Mouse (Mus musculus): ENCODE data around the gene Layn. TPM values are rescaled to one million over a fixed set of nuclear protein-coding genes. Genes with fewer than 3 reads are reported as not detected.

Layn gene
- polyA plus RNA-seq, 1 experiment = 1.1 TPM

GRCm38 (mm10) chr9:51020351-51020750 is 56.5 kb downstream of the Layn start:
- Histone ChIP-seq H3K36me3 (ENCODE audit: control insufficient read depth, insufficient read depth, low read length) (no peaks in the 10 kb centered on the region), H3K4me1 (replicated peaks; ENCODE audit: control insufficient read depth, insufficient read depth, low read length) (peaks cover 3% of the 10 kb centered on the region), H3K4me3 (ENCODE audit: control insufficient read depth, insufficient read depth, low read length) (no peak overlapping the region), H3K27me3 (ENCODE audit: control insufficient read depth, insufficient read depth, low read length) (no peaks in the 10 kb centered on the region), H3K27ac (ENCODE audit: control insufficient read depth, insufficient read depth, low read length) (no peak overlapping the region)
- peak; percentile 6 for DNase-seq
- WGBS = 4% methylated on average over 3 of the region's 3 CpGs
- TF ChIP-seq CTCF (IDR thresholded peaks at IDR 0.05; ENCODE audit: borderline replicate concordance, control insufficient read depth, extremely low read depth, insufficient read depth, low read length, poor library complexity) (no peak), POLR2A (IDR thresholded peaks at IDR 0.05; ENCODE audit: control insufficient read depth, extremely low read depth, insufficient read depth, low read length, poor library complexity) (no peak)

DNA sequence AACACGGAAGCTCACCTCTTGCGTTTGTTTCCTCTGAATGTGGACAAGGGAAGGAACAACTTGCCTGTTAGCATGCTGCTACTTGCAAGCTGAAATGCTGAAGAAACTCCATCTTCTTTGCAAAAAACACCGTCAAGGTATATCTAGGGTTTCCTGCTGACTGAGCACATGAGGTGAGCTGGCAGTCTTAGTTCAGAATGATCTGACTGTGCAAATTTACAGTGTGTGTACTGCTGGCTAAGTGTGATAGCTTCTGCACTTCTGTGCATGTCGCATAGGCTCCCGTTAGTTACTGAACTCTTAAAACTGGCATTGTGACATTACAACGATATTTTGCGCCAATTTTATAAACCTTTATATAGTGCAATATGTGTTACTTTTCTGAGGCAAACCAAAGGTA is 57.2 kb downstream of the Layn start:
- H3K36me3 ChIP-seq (ENCODE audit: control insufficient read depth, insufficient read depth, low read length) = no peaks in the 10 kb centered on the region
- H3K4me3 ChIP-seq (ENCODE audit: control insufficient read depth, insufficient read depth, low read length) = no peak overlapping the region
- 66% methylated on average over 7 of the region's 7 CpGs for WGBS
- no peaks in the 10 kb centered on the region for H3K27me3 ChIP-seq (ENCODE audit: control insufficient read depth, insufficient read depth, low read length)
- no peak for DNase-seq
- no peak overlapping the region for H3K27ac ChIP-seq (ENCODE audit: control insufficient read depth, insufficient read depth, low read length)
- TF ChIP-seq POLR2A (IDR thresholded peaks at IDR 0.05; ENCODE audit: control insufficient read depth, extremely low read depth, insufficient read depth, low read length, poor library complexity) = no peak
- no peak for TF ChIP-seq CTCF (IDR thresholded peaks at IDR 0.05; ENCODE audit: borderline replicate concordance, control insufficient read depth, extremely low read depth, insufficient read depth, low read length, poor library complexity)
- peaks cover 3% of the 10 kb centered on the region for H3K4me1 ChIP-seq (replicated peaks; ENCODE audit: control insufficient read depth, insufficient read depth, low read length)

GRCm38 (mm10) chr9:51015732-51016131 is 61.2 kb downstream of the Layn start:
- WGBS = 72% methylated on average over 4 of the region's 4 CpGs
- Histone ChIP-seq H3K4me1 (replicated peaks; ENCODE audit: control insufficient read depth, insufficient read depth, low read length) (peaks cover 3% of the 10 kb centered on the region), H3K36me3 (ENCODE audit: control insufficient read depth, insufficient read depth, low read length) (no peaks in the 10 kb centered on the region), H3K27ac (ENCODE audit: control insufficient read depth, insufficient read depth, low read length) (no peak overlapping the region), H3K4me3 (ENCODE audit: control insufficient read depth, insufficient read depth, low read length) (no peak overlapping the region), H3K27me3 (ENCODE audit: control insufficient read depth, insufficient read depth, low read length) (no peaks in the 10 kb centered on the region)
- no peak for DNase-seq
- TF ChIP-seq POLR2A (IDR thresholded peaks at IDR 0.05; ENCODE audit: control insufficient read depth, extremely low read depth, insufficient read depth, low read length, poor library complexity) (no peak), CTCF (IDR thresholded peaks at IDR 0.05; ENCODE audit: borderline replicate concordance, control insufficient read depth, extremely low read depth, insufficient read depth, low read length, poor library complexity) (no peak)

GRCm38 (mm10) chr9:51013644-51014043 is 63.2 kb downstream of the Layn start:
- no peak overlapping the region for H3K4me3 ChIP-seq (ENCODE audit: control insufficient read depth, insufficient read depth, low read length)
- TF ChIP-seq CTCF (IDR thresholded peaks at IDR 0.05; ENCODE audit: borderline replicate concordance, control insufficient read depth, extremely low read depth, insufficient read depth, low read length, poor library complexity) (no peak), POLR2A (IDR thresholded peaks at IDR 0.05; ENCODE audit: control insufficient read depth, extremely low read depth, insufficient read depth, low read length, poor library complexity) (no peak)

DNA sequence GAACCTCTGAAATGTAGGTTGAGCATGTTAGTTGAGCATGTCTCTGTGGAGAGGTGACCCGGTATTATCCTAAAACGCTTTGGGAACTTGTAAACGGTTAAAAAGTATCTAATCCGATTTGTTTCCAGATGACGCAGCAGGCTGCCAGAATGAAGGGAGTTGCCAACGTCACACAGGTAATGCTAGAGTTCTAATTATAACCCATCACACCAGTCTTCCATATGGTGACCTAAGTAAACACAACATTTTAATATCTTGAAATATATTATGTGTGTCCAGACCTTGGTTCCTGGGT is 67.3 kb downstream of the Layn start:
- H3K36me3 ChIP-seq (ENCODE audit: control insufficient read depth, insufficient read depth, low read length) = no peaks in the 10 kb centered on the region
- WGBS = 25% methylated on average over 6 of the region's 6 CpGs

More at GRCm38 (mm10) chr9:51013644-51014043, 63.2 kb downstream of the Layn start:
- 98% methylated on average over 1 of the region's 1 CpGs for WGBS
- Histone ChIP-seq H3K4me1 (replicated peaks; ENCODE audit: control insufficient read depth, insufficient read depth, low read length) (no peaks in the 10 kb centered on the region), H3K27me3 (ENCODE audit: control insufficient read depth, insufficient read depth, low read length) (no peaks in the 10 kb centered on the region), H3K36me3 (ENCODE audit: control insufficient read depth, insufficient read depth, low read length) (no peaks in the 10 kb centered on the region), H3K27ac (ENCODE audit: control insufficient read depth, insufficient read depth, low read length) (no peak overlapping the region)
- no peak for DNase-seq

GRCm38 (mm10) chr9:51008841-51009655 is 67.8 kb downstream of the Layn start, which contains the start of gene Sik2:
Gene Sik2 (minus strand): TSS chr9:51009073.
- DNase-seq = peak; percentile 92
- Histone ChIP-seq H3K27ac (ENCODE audit: control insufficient read depth, insufficient read depth, low read length) (peak within 1 kb of the TSS; percentile 62), H3K4me1 (replicated peaks; ENCODE audit: control insufficient read depth, insufficient read depth, low read length) (peaks cover 3% of the 10 kb centered on the region), H3K36me3 (ENCODE audit: control insufficient read depth, insufficient read depth, low read length) (no peaks in the 10 kb centered on the region), H3K4me3 (ENCODE audit: control insufficient read depth, insufficient read depth, low read length) (peak within 1 kb of the TSS; percentile 76), H3K27me3 (ENCODE audit: control insufficient read depth, insufficient read depth, low read length) (no peaks in the 10 kb centered on the region)
- WGBS = under 1% methylated on average over 83 of the region's 85 CpGs
- TF ChIP-seq POLR2A (IDR thresholded peaks at IDR 0.05; ENCODE audit: control insufficient read depth, extremely low read depth, insufficient read depth, low read length, poor library complexity) (peak; percentile 97), CTCF (IDR thresholded peaks at IDR 0.05; ENCODE audit: borderline replicate concordance, control insufficient read depth, extremely low read depth, insufficient read depth, low read length, poor library complexity) (peak; percentile 95; the same call in 1 of the 2 replicates)

More for the DNA sequence above, 67.3 kb downstream of the Layn start:
- TF ChIP-seq POLR2A (IDR thresholded peaks at IDR 0.05; ENCODE audit: control insufficient read depth, extremely low read depth, insufficient read depth, low read length, poor library complexity) (no peak), CTCF (IDR thresholded peaks at IDR 0.05; ENCODE audit: borderline replicate concordance, control insufficient read depth, extremely low read depth, insufficient read depth, low read length, poor library complexity) (no peak)
- no peak overlapping the region for H3K4me3 ChIP-seq (ENCODE audit: control insufficient read depth, insufficient read depth, low read length)
- no peak overlapping the region for H3K27ac ChIP-seq (ENCODE audit: control insufficient read depth, insufficient read depth, low read length)
- H3K4me1 ChIP-seq (replicated peaks; ENCODE audit: control insufficient read depth, insufficient read depth, low read length) = peaks cover 3% of the 10 kb centered on the region
- peak; percentile 3 for DNase-seq
- no peaks in the 10 kb centered on the region for H3K27me3 ChIP-seq (ENCODE audit: control insufficient read depth, insufficient read depth, low read length)
